ENCODE assay signal across 7 mouse cellular contexts in genomic region chr8:124862321-124863162, GRCm38 (mm10). TPM values are rescaled to one million over a fixed set of nuclear protein-coding genes. Genes with fewer than 3 reads are reported as not detected.
DNase-seq lines count a peak whose midpoint lies in the region; ATAC-seq lines count a peak whose summit lies in the region.

Gene Gnpat (plus strand): TSS chr8:124863033.
Gene 2810004N23Rik (minus strand): TSS chr8:124863120.

- peak; percentile 97 for DNase-seq in adrenal gland, adult 2 months
- peak; percentile 87 for DNase-seq in embryo, embryonic 11.5 days (ENCODE audit: low read depth, low spot score)
- peak; percentile 90 to 94 for DNase-seq in gastrocnemius, postnatal 4 days (ENCODE audit: low spot score in 2 of 2)
- DNase-seq in left cerebral cortex, postnatal 36 days (ENCODE audit: low spot score in 2 of 2), result peak; percentile 94 to 96
- peak; percentile 100 for DNase-seq in midbrain, embryonic 11.5 days (ENCODE audit: low spot score, missing footprints)
- DNase-seq in skeletal muscle tissue, adult 2 months (ENCODE audit: low read depth, low spot score), result peak; percentile 83

- H3K27me3 ChIP-seq in intestine, embryonic 16.5 days (replicated peaks; ENCODE audit: control insufficient read depth, insufficient read depth, low read length), result no peaks in the 10 kb centered on the region
- H3K27me3 ChIP-seq in midbrain, embryonic 11.5 days (ENCODE audit: control insufficient read depth, insufficient read depth, low read length), result no peaks in the 10 kb centered on the region

- H3K27ac ChIP-seq in intestine, embryonic 16.5 days (ENCODE audit: low read length), result peak within 1 kb of the TSS; percentile 89
- peak within 1 kb of the TSS; percentile 77 for H3K27ac ChIP-seq in midbrain, embryonic 11.5 days (ENCODE audit: low read depth, low read length)

- under 1% methylated on average over 55 of the region's 55 CpGs for WGBS in intestine, embryonic 16.5 days
- WGBS in midbrain, embryonic 11.5 days, result 2% methylated on average over 55 of the region's 55 CpGs

- H3K9ac ChIP-seq in intestine, embryonic 16.5 days (ENCODE audit: low read depth, low read length), result peak within 1 kb of the TSS; percentile 94
- peak within 1 kb of the TSS; percentile 97 for H3K9ac ChIP-seq in midbrain, embryonic 11.5 days (ENCODE audit: low read length)

- H3K9me3 ChIP-seq in intestine, embryonic 16.5 days (ENCODE audit: control insufficient read depth, low read length), result no peaks in the 10 kb centered on the region; the same call in 1 of the 2 replicates
- H3K9me3 ChIP-seq in midbrain, embryonic 11.5 days (ENCODE audit: control insufficient read depth, low read length), result no peaks in the 10 kb centered on the region

- H3K4me3 ChIP-seq in intestine, embryonic 16.5 days (ENCODE audit: low read length), result peak within 1 kb of the TSS; percentile 79
- H3K4me3 ChIP-seq in midbrain, embryonic 11.5 days (ENCODE audit: low read depth, low read length), result peak within 1 kb of the TSS; percentile 90

- intact Hi-C loops in left cerebral cortex, postnatal 36 days (cut with DNase I), result no loop called here

- H3K36me3 ChIP-seq in intestine, embryonic 16.5 days (ENCODE audit: control insufficient read depth, insufficient read depth, low read length), result peaks cover 21% of the 10 kb centered on the region
- peaks cover 19% of the 10 kb centered on the region for H3K36me3 ChIP-seq in midbrain, embryonic 11.5 days (ENCODE audit: control insufficient read depth, insufficient read depth, low read length)

- peaks cover 16% of the 10 kb centered on the region; the same call in 1 of the 2 replicates for H3K4me1 ChIP-seq in intestine, embryonic 16.5 days (ENCODE audit: control insufficient read depth, insufficient read depth, low read length)
- peaks cover 6% of the 10 kb centered on the region for H3K4me1 ChIP-seq in midbrain, embryonic 11.5 days (ENCODE audit: control insufficient read depth, insufficient read depth, low read length)

- peak within 1 kb of the TSS; percentile 77 for H3K4me2 ChIP-seq in intestine, embryonic 16.5 days (ENCODE audit: low read depth, low read length)
- H3K4me2 ChIP-seq in midbrain, embryonic 11.5 days, result peak within 1 kb of the TSS; percentile 80

- peak; percentile 98 for ATAC-seq in intestine, embryonic 16.5 days
- peak; percentile 98 for ATAC-seq in midbrain, embryonic 11.5 days (ENCODE audit: low FRiP score)

RNA-seq across cellular contexts. Expression of gene Gnpat, which starts in this region (rescaled TPM):
- total RNA-seq in adrenal gland, adult 2 months (2021), result 100 to 1,000 TPM in 1 of 2 experiments, 10 to 100 TPM in 1; 81.0 to 108 TPM
- polyA plus RNA-seq in adrenal gland, adult 2 months (2012; rRNA removed), result 66.9 and 77.8 TPM in 2 replicates
- 100 to 1,000 TPM; 108 to 109 TPM for total RNA-seq in gastrocnemius, postnatal 4 days (2021)
- 75.4 and 83.6 TPM in 2 replicates for polyA plus RNA-seq in intestine, embryonic 16.5 days (2015; fragmentation: Nextera tagmentation; extraction: Ambion mirVana)
- 10 to 100 TPM; 47.4 to 57.8 TPM for total RNA-seq in left cerebral cortex, postnatal 36 days (2021)
- 136 and 138 TPM in 2 replicates for polyA plus RNA-seq in midbrain, embryonic 11.5 days (2014; fragmentation: Nextera tagmentation; extraction: Ambion mirVana)

RNA-seq across cellular contexts. Expression of gene 2810004N23Rik, which starts in this region (rescaled TPM):
- total RNA-seq in adrenal gland, adult 2 months (2021), result 10 to 100 TPM; 25.9 to 28.0 TPM
- polyA plus RNA-seq in adrenal gland, adult 2 months (2012; rRNA removed), result 7.6 and 10.7 TPM in 2 replicates
- 10 to 100 TPM; 36.7 to 37.0 TPM for total RNA-seq in gastrocnemius, postnatal 4 days (2021)
- polyA plus RNA-seq in intestine, embryonic 16.5 days (2015; fragmentation: Nextera tagmentation; extraction: Ambion mirVana), result 41.7 and 42.8 TPM in 2 replicates
- 10 to 100 TPM; 19.6 to 20.9 TPM for total RNA-seq in left cerebral cortex, postnatal 36 days (2021)
- polyA plus RNA-seq in midbrain, embryonic 11.5 days (2014; fragmentation: Nextera tagmentation; extraction: Ambion mirVana), result 40.6 and 41.7 TPM in 2 replicates

Comparison
In these comparisons a context has a peak if more than half of its experiments do, and no peak if none do; other contexts are left out.
1. Peak in every context shown above with its lines: DNase-seq, ATAC-seq, H3K4me3 ChIP-seq and H3K27ac ChIP-seq.